Mouse (Mus musculus): ENCODE data around the gene Gm11938. TPM values are rescaled to one million over a fixed set of nuclear protein-coding genes. Genes with fewer than 3 reads are reported as not detected.

Gene Gm11938
- polyA plus RNA-seq (2021; fragmentation: Nextera tagmentation): not detected in 2 replicates
- long read RNA-seq, experiment 1: 0 reads
- long read RNA-seq, experiment 2: 0 reads

DNA sequence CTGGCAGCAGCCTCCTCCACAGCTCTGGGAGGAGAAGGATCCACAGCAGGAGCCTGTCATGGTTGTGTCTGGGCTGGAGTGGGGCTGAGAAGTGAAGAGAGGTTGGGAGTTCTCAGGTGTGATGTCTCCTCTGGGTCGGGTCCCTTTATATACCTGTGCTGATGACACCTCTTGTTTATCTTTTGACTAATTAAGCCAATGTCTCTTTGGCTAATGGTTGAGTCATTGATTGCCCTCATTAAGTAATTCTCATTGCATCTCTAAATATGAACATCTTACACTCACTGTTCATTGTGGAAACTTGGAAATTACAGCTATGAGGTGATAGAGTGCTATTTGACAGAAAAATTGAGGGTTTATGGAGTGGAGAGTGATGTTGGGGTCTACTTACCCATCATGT, at the start of gene Gm11938:
Gm11938 (minus strand) TSS at position 101 of the 400 bp plus-strand sequence.

DNA sequence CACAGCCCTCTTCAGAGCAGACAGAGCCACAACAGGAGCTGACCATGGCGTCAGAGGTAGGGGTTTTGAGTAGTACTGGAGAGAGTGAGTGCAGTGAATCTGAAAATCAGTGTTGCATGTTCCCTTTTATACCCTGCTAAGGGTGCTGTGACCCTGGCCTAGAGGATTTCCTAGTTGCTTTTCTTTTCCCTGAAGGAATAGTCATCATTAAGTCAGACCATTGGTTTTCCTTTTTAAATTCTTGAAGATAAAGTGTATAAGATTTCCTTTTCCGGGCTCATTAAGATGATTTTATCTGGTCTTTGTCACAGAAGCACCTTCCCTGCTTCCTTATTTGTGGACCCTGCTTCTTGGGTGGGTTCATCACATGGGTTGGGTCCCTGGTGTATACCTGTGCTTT, 47.0 kb upstream of the Gm11938 start, which contains the start of gene Gm11555:
Gm11555 (minus strand) TSS at position 101 of the 400 bp plus-strand sequence.

DNA sequence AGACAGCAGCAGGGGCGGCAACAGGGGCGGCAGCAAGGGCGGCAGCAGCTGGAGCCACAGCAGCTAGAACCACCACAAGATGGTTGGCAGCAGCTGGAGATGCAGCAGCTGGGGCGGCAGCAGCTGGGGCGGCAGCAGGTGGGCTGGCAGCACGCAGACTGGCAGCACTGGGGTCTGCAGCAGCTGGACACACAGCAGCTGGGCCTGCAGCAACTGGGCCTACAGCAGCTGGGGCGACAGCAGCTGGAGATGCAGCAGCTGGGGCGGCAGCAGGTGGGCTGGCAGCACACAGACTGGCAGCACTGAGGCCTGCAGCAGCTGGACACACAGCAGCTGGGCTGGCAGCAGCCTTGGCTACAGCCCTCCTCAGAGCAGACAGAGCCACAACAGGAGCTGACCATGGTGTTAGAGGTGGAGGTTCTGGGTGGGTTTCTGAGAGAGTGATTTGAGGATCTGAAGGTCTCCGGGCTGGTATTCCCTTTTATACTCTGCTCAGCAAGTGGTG, 40.6 kb upstream of the Gm11938 start, which contains the start of gene Krtap4-7:
Krtap4-7 (minus strand) TSS at position 455 of the 505 bp plus-strand sequence.

DNA sequence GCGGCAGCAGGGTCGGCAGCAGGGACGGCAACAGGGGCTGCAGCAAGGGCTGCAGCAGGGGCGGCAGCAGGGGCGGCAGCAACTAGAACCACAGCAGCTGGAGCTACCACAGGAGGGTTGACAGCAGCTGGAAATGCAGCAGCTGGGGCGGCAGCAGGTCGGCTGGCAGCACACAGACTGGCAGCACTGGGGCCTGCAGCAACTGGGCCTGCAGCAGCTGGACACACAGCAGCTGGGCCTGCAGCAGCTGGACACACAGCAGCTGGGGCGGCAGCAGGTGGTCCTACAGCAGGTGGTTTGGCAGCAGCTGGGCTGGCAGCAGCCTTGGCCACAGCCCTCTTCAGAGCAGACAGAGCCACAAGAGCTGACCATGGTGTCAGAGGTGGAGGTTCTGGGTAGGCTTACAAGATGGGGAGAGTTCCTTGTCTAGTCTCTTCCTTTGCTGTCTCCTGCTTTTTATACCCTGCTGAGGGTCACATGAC, 31.6 kb upstream of the Gm11938 start, which contains the start of gene Krtap4-2:
Krtap4-2 (minus strand) TSS at position 432 of the 482 bp plus-strand sequence.

DNA sequence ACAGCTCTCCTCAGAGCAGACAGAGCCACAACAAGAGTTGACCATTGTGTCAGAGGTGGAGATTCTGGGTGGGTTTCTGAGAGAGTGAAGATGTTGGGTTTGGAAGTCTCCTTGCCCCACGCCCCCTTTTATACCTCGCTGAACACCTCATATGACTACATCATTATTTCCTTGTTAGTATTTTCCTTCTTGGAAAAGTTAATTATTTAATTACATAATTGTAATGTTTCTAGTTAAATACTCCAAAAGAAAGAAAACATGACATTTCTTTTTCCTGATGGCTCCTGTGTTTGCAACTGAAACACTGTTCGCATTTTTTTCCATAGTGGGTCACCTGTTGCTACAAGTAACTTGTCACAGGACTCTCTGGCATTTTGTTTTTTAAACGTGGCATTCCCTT, 25.0 kb upstream of the Gm11938 start, which contains the start of gene Krtap4-1:
Krtap4-1 (minus strand) TSS at position 101 of the 400 bp plus-strand sequence.

DNA sequence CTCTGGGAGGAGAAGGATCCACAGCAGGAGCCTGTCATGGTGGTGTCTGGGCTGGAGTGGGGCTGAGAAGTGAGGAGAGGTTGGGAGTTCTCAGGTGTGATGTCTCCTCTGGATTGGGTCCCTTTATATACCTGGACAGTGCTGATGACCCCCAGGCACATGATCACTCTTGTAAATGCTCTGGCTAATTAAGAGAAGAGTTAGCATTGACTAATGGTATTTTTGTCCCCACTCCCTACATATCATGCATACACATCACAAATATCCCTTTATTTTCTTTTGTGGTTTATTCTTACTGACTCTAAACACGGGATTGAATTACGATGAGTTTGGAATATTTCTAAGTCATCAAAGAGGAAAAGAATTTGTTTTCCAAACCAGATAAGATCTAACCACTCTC, 17.2 kb upstream of the Gm11938 start, which contains the start of gene Gm11562:
Gm11562 (minus strand) TSS at position 101 of the 400 bp plus-strand sequence.

DNA sequence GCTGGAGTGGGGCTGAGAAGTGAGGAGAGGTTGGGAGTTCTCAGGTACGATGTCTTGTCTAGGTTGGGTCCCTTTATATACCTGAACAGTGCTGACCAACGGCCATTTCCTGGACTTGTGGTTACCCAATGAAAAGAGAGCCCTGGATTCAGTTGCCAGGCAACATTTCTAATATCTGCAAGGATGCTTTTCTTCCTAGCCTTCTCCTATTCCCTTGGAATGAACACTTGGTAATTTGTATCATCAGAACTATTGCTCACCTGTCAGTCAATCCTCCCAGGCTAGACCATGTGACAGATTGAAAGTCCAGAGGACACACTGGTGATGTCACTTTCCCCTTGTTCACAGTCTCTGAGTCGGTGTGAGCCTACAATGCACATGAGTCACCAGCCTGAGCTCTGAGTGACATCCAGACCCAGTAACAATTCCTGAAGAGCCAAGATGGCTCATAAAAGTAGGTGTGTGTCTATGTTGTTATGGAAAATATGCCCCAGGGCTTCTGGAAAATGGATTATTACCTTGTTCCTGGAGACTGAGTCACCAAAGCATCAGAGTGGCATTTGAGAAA, 11.8 kb upstream of the Gm11938 start, which contains the start of gene Krtap2-4:
Krtap2-4 (minus strand) TSS at position 51 of the 568 bp plus-strand sequence.

DNA sequence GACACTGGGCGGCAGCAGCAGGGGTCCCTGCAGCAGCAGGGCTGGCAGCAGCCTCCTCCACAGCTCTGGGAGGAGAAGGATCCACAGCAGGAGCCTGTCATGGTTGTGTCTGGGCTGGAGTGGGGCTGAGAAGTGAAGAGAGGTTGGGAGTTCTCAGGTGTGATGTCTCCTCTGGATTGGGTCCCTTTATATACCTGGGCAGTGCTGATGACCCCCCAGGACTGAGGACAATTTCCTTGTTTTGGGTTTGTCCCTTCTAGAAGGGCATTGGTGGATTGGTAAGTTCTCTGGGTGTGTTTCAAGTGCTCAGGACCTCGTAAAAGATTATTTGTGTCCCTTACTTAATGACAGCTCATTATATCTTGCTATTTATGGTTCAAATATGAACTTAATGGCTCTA, 7.0 kb upstream of the Gm11938 start, which contains the start of gene Gm11937:
Gm11937 (minus strand) TSS at position 101 of the 400 bp plus-strand sequence.

DNA sequence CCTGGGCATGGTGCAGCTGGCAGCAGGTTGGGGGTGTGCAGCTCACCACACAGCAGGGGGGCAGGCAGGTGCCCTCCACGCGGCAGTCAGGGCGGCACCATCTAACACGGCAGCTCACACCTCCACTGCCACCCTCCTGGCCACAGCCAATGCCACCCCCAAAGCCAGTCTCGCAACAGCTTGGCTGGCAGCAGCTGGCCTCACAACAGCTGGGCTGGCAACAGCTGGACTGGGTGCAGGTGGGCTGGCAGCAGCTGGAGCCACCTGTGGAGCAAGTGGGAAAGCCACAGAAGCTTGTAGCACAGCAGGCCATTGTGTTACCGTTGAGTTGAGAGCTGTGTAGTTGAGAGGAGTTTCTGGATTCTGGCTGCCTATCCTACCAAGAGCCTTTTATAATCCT, 5.4 kb downstream of the Gm11938 start, which contains the start of gene Krtap9-3:
Krtap9-3 (minus strand) TSS at position 364 of the 400 bp plus-strand sequence.

DNA sequence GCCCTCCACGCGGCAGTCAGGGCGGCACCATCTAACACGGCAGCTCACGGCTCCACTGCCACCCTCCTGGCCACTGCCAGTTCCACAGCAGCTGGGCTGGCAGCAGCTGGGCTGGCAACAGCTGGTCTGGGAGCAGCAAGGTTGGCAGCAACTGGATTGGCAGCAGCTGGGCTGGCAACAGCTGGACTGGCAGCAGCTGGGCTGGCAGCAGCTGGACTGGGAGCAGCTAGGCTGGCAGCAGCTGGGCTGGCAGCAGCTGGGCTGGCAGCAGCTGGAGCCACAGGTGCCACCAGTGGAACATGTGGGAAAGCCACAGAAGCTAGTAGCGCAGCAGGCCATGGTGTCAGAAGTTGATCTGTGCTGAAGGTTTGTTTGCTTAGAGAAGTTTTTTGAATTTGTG, 12.1 kb downstream of the Gm11938 start, which contains the start of gene Krtap1-3:
Krtap1-3 (minus strand) TSS at position 359 of the 400 bp plus-strand sequence.

DNA sequence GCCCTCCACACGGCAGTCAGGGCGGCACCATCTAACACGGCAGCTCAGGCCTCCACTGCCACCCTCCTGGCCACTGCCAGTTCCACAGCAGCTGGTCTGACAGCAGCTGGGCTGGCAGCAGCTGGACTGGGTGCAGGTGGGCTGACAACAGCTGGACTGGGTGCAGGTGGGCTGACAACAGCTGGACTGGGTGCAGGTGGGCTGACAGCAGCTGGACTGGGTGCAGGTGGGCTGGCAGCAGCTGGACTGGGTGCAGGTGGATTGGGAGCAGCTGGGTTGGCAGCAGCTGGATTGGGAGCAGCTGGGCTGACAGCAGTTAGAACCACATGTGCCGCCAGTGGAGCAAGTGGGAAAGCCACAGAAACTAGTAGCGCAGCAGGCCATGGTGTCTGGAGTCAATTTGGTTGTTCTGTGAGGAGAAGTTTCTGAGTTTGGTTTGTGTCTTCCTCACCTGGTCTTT, 19.8 kb downstream of the Gm11938 start, which contains the start of gene Krtap1-4:
Krtap1-4 (minus strand) TSS at position 410 of the 460 bp plus-strand sequence.

DNA sequence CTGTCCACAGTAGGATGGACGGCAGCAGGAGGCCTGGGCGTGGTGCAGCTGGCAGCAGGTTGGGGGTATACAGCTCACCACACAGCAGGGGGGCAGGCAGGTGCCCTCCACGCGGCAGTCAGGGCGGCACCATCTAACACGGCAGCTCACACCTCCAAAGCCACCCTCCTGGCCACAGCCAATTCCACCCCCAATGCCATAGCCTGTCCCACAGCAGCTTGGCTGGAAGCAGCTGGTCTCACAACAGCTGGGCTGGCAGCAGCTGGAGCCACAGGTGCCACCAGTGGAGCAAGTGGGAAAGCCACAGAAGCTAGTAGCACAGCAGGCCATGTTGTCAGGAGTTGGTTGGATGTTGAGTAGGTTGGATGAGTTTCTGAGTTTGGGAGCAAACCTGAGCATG, 22.5 kb downstream of the Gm11938 start, which contains the start of gene Krtap1-5:
Krtap1-5 (minus strand) TSS at position 381 of the 400 bp plus-strand sequence.

DNA sequence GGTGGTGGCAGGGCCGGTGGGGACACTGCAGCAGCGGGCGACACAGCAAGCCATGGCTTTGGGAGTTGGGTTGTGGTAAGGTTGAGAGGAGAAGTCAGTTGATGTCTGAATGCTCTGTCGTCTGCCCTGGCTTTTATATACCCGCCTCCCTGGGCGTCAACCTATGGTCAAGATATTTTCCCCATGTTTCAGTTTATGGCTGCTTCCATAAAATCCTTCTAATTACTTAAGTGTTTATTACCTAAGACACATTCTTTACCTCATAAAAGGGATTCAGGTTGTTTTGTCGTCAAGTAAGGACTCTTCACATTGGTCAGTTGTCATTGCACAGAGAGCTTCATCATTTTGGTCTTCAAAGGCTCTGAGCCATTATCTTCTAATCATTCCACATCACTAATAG, 36.6 kb downstream of the Gm11938 start, which contains the start of gene Krtap3-1:
Krtap3-1 (minus strand) TSS at position 101 of the 400 bp plus-strand sequence.

DNA sequence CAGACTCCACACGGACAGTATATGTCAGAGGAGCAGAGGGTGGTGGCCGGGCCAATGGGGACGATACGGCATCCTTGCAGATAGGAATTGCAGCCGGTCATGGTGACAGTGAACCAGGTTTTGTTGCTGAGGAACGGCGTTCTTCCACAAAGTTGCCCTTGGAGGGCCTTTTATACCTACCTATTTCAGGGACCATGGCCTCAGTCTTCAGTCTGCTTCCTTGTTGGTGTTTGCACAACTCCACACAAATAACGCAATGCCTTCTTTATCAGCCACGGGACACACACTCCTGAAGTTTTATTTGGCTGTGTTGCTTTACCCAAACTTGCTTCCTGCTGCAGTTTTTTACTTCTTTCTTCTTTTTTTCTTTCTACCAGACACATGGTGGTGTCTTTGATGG, 43.7 kb downstream of the Gm11938 start, which contains the start of gene Gm11939:
Gm11939 (minus strand) TSS at position 101 of the 400 bp plus-strand sequence.

DNA sequence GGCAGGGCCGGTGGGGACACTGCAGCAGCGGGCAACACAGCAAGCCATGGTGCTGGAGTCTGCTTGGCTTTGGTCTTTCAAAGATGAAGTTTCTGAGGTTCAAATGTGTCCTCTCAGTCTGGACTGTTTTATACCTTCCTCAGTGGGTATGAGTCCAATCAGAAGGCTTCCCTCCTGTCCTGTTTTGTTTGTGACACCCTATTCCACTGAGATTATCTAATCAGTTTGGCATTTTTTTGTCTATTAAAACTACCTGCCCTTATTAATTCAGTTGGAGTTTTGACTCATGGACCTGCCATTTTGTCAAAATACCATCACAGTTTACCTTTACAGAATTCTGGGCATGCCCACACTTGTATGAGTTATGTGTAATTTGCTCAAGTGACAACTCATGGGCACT, 46.4 kb downstream of the Gm11938 start, which contains the start of gene Krtap3-2:
Krtap3-2 (minus strand) TSS at position 101 of the 400 bp plus-strand sequence.

Other genes starting within 250 kb of the Gm11938 start
- gene Krt28, start 228.4 kb downstream of the Gm11938 start, polyA plus RNA-seq (2021; fragmentation: Nextera tagmentation): 0.16 and 0.35 TPM in 2 replicates
- 42.1 and 46.5 TPM in 2 replicates for gene Krt10, start 213.9 kb downstream of the Gm11938 start, polyA plus RNA-seq (2021; fragmentation: Nextera tagmentation)
- gene Krt12, start 181.0 kb downstream of the Gm11938 start, polyA plus RNA-seq (2021; fragmentation: Nextera tagmentation): 5.2 and 6.6 TPM in 2 replicates
- not detected in 2 replicates for gene Krt20, start 165.2 kb downstream of the Gm11938 start, polyA plus RNA-seq (2021; fragmentation: Nextera tagmentation)
- gene Krt23, start 110.2 kb downstream of the Gm11938 start, polyA plus RNA-seq (2021; fragmentation: Nextera tagmentation): 0.97 TPM in 1 of 2 replicates, not detected in the other
- gene Krt39, start 82.0 kb downstream of the Gm11938 start, polyA plus RNA-seq (2021; fragmentation: Nextera tagmentation): not detected in 2 replicates
- gene Krt40, start 60.1 kb downstream of the Gm11938 start, polyA plus RNA-seq (2021; fragmentation: Nextera tagmentation): not detected in 2 replicates
- not detected in 2 replicates for gene Krtap3-3, start 52.4 kb downstream of the Gm11938 start, polyA plus RNA-seq (2021; fragmentation: Nextera tagmentation)
- gene Krtap3-2, start 46.5 kb downstream of the Gm11938 start, polyA plus RNA-seq (2021; fragmentation: Nextera tagmentation): not detected in 2 replicates
- gene Gm11939, start 43.8 kb downstream of the Gm11938 start, polyA plus RNA-seq (2021; fragmentation: Nextera tagmentation): not detected in 2 replicates
- not detected in 2 replicates for gene Krtap3-1, start 36.7 kb downstream of the Gm11938 start, polyA plus RNA-seq (2021; fragmentation: Nextera tagmentation)
- gene Krtap1-5, start 22.3 kb downstream of the Gm11938 start, polyA plus RNA-seq (2021; fragmentation: Nextera tagmentation): not detected in 2 replicates
- not detected in 2 replicates for gene Krtap1-4, start 19.7 kb downstream of the Gm11938 start, polyA plus RNA-seq (2021; fragmentation: Nextera tagmentation)
- not detected in 2 replicates for gene Krtap1-3, start 12.0 kb downstream of the Gm11938 start, polyA plus RNA-seq (2021; fragmentation: Nextera tagmentation)
- not detected in 2 replicates for gene Krtap9-3, start 5.2 kb downstream of the Gm11938 start, polyA plus RNA-seq (2021; fragmentation: Nextera tagmentation)
- not detected in 2 replicates for gene Gm11937, start 6.9 kb upstream of the Gm11938 start, polyA plus RNA-seq (2021; fragmentation: Nextera tagmentation)
- gene Krtap2-4, start 11.5 kb upstream of the Gm11938 start, polyA plus RNA-seq (2021; fragmentation: Nextera tagmentation): not detected in 2 replicates
- not detected in 2 replicates for gene Gm11562, start 17.1 kb upstream of the Gm11938 start, polyA plus RNA-seq (2021; fragmentation: Nextera tagmentation)
- not detected in 2 replicates for gene Krtap4-1, start 24.9 kb upstream of the Gm11938 start, polyA plus RNA-seq (2021; fragmentation: Nextera tagmentation)
- not detected in 2 replicates for gene Krtap4-2, start 31.8 kb upstream of the Gm11938 start, polyA plus RNA-seq (2021; fragmentation: Nextera tagmentation)
- not detected in 2 replicates for gene Krtap4-7, start 40.8 kb upstream of the Gm11938 start, polyA plus RNA-seq (2021; fragmentation: Nextera tagmentation)
- not detected in 2 replicates for gene Gm11555, start 46.9 kb upstream of the Gm11938 start, polyA plus RNA-seq (2021; fragmentation: Nextera tagmentation)
- gene Gm11563, start 55.7 kb upstream of the Gm11938 start, polyA plus RNA-seq (2021; fragmentation: Nextera tagmentation): not detected in 2 replicates
- gene Krtap4-6, start 62.7 kb upstream of the Gm11938 start, polyA plus RNA-seq (2021; fragmentation: Nextera tagmentation): not detected in 2 replicates
- gene Gm14190, start 87.4 kb upstream of the Gm11938 start, polyA plus RNA-seq (2021; fragmentation: Nextera tagmentation): not detected in 2 replicates
- gene Gm14180, start 131.0 kb upstream of the Gm11938 start, polyA plus RNA-seq (2021; fragmentation: Nextera tagmentation): not detected in 2 replicates
- gene Gm11595, start 169.6 kb upstream of the Gm11938 start, polyA plus RNA-seq (2021; fragmentation: Nextera tagmentation): not detected in 2 replicates
- not detected in 2 replicates for gene Krtap4-8, start 177.4 kb upstream of the Gm11938 start, polyA plus RNA-seq (2021; fragmentation: Nextera tagmentation)
- gene Krtap4-9, start 181.9 kb upstream of the Gm11938 start, polyA plus RNA-seq (2021; fragmentation: Nextera tagmentation): not detected in 2 replicates
- not detected in 2 replicates for gene Gm11596, start 190.2 kb upstream of the Gm11938 start, polyA plus RNA-seq (2021; fragmentation: Nextera tagmentation)
- gene Gm11569, start 195.6 kb upstream of the Gm11938 start, polyA plus RNA-seq (2021; fragmentation: Nextera tagmentation): not detected in 2 replicates
- not detected in 2 replicates for gene Gm11554, start 201.1 kb upstream of the Gm11938 start, polyA plus RNA-seq (2021; fragmentation: Nextera tagmentation)
- gene Krtap4-13, start 206.6 kb upstream of the Gm11938 start, polyA plus RNA-seq (2021; fragmentation: Nextera tagmentation): not detected in 2 replicates
- gene Gm11564, start 212.4 kb upstream of the Gm11938 start, polyA plus RNA-seq (2021; fragmentation: Nextera tagmentation): not detected in 2 replicates
- not detected in 2 replicates for gene 2300003K06Rik, start 234.8 kb upstream of the Gm11938 start, polyA plus RNA-seq (2021; fragmentation: Nextera tagmentation)
- gene Krtap4-16, start 248.3 kb upstream of the Gm11938 start, polyA plus RNA-seq (2021; fragmentation: Nextera tagmentation): not detected in 2 replicates

Data from layer of hippocampus, adult 6 months (tissue).